Mouse (Mus musculus) induced T-regulatory cell, adult 2 months (primary cell): ENCODE data around the gene Gm21149.
A peak's percentile ranks its signal among the peaks of the same experiment; 100 is the strongest.
"Not testable (repeated sequence)": the region's sequence is repeated elsewhere in the genome, so short reads cannot be mapped to it uniquely, and the experiment has no call there.

Experiments
- DNase-seq: peaks from one replicate; pipeline ENCODE4 v3.0.0-alpha.2; 2012; ENCODE audit warnings: low read depth

Gm21149 gene

DNA sequence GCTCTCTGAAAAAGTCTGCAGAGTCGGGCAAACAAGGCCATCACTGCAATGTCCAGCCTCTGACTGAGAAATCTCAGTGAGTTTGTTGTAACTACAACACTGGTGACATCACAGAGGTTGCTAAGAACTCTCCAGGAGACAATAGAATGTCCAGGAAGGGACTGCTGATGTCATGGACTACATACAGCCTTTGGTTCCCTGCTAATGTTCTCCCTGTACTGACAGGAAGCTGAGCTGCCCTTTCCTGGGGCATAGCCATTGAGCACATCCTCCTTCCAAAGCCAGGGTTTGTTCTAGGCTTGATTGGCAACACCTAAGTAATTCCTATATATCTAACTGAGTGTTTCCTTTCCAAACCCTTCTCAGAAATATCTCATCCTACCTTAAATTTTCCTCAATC is at the start of gene Gm21149:
TSS of gene Gm21149 (minus strand) at position 101 of the 400 bp plus-strand sequence.
- not testable (repeated sequence) for DNase-seq

DNA sequence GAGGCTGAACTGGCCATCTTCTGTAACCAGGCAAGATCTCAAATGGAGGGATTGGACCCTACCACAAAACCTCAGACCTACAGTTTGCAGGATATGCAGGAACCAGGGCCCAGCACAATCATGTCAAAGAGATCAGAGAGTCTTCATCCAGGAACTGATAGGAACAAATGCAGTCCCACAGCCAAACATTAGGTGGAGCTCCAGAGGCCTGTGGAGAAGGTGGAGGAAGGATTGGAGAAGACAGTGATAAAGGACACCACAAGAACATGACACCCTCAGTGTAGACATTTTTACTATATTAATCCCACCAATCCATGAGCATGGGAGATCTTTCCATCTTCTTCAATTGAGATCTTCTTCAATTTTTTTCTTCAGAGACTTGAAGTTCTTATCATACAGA is 46.1 kb upstream of the Gm21149 start:
- DNase-seq: not testable (repeated sequence)

- DNase-seq: not testable (repeated sequence)
Observed at GRCm38 (mm10) chr5:15522028-15522427, 45.7 kb upstream of the Gm21149 start.

DNA sequence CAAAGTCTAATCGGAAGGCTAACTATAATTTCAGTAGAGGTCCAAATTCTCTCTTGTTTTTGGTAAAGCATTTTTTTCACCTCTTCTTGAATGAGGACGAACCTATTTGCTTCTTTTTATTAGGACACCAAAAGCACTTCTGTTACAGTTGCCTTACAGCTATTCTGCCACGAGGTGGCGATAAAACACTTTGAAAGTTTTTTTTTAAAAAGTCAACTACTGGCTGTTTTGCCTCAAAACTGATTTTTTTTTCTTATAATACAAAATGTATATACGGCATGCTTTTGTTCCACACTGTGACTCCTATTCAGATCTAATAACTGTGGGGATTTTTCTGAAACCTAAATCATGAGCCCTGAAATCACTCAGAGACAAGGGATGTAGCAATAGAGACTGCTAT is 44.1 kb upstream of the Gm21149 start:
- DNase-seq: not testable (repeated sequence)

DNA sequence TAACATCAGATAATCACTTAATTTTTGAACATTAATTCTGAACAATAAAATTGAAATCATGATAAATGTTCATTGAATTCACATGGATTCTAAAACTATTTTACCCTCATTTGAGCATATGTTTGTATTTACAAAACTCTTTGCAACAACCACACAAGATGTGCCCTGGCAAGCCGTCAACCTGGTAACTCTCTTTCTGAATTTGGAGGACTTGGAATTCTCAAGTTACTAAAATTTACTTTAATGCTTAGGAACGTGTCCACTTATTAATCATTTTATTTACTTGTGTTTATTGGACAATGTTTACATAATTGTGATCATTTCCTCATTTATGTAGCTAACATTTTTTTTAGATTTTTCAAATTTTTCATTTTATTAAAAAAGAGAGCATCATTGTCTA is 40.8 kb upstream of the Gm21149 start:
- not testable (repeated sequence) for DNase-seq

GRCm38 (mm10) chr5:15512236-15512635 is 35.9 kb upstream of the Gm21149 start:
- not testable (repeated sequence) for DNase-seq

DNA sequence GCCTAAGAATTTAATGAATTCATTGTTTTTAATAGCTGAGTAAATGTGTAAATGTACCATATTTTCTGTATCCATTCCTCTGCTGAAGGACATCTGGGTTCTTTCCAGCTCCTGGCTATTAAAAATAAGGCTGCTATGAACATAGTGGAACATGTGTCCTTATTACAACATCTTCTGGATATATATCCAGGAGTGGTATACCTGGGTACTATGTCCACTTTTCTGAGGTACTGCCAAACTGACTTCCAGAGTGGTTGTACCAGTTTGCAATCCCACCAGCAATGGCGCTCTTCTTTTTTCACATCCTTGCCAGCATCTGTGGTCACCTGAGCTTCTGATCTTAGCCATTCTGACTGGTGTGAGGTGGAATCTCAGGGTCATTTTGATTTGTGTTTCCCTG is 33.6 kb upstream of the Gm21149 start:
- not testable (repeated sequence) for DNase-seq

GRCm38 (mm10) chr5:15508460-15509451 is 32.4 kb upstream of the Gm21149 start:
- DNase-seq: not testable (repeated sequence)

GRCm38 (mm10) chr5:15507757-15508459 is 31.6 kb upstream of the Gm21149 start:
- not testable (repeated sequence) for DNase-seq

- no peak for DNase-seq
Observed at GRCm38 (mm10) chr5:15507309-15507619, 30.9 kb upstream of the Gm21149 start.

- DNase-seq: peak; percentile 52
Observed at GRCm38 (mm10) chr5:15506575-15507308, 30.4 kb upstream of the Gm21149 start.

DNA sequence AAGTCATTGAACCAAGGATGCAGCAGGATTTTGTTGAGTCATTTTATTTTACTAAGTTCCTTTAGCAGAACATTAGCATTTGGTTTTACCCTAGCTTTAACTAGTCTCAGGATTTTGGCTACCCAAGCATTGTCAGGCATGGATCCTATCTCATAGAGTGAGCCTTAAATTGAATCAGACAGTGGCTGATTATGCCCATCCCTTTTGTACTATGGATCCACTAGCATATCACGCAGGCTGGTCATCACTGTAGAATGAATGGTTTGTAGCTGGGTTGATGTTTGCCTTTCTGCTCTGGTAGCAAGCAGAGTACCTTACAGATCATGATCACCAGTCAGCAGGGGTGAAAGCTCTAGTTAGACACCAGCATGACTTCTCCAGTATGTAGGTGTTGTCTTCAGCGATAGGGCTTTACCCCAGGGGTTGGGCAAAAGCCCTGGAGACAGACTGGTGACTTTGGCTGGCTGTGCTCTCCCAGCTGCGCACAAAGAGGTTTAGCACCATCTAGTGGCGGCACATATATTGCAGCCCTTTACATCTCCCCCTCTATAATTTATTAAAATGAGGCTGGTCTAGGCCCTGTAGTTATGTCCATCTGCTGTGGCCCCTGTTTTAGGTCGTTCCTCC is 22.6 kb upstream of the Gm21149 start:
- not testable (repeated sequence) for DNase-seq

DNA sequence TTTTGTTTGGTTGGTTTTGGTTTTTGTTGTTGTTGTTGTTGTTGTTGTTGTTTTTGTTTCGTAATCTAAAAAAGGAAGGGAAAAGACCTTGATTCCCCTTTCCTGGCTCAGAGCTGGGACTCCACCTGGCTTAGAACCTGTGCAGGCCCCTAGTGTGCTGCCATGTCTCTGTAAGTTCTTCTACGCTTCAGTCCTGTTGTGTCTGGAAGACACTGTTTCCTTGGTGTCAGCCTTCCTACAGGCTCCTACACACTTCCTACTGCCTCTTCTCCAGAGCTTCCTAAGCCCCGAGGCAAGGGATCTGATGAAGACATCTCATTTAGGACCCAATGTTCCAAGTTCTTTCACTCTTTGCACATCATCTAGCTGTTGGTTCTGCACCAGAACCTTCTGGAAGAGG is 22.0 kb upstream of the Gm21149 start:
- DNase-seq: not testable (repeated sequence)

DNA sequence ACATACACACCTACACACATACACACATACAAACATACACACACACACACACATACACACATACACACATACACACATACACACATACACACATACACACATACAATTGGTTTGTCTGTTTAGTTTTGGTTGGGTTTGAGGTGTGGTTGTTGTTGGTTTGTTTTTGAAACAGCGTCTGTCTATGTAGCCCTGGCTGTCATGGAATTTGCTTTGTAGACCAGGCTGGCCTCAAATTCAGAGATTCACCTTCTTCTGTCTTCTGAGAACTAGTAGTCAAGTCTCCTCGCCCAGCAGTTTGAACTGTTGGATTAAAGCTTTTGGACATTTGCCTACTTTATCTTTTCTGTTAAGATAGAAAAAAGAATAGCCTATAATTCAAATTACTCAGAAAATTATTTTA is 14.6 kb upstream of the Gm21149 start:
- DNase-seq: not testable (repeated sequence)

DNA sequence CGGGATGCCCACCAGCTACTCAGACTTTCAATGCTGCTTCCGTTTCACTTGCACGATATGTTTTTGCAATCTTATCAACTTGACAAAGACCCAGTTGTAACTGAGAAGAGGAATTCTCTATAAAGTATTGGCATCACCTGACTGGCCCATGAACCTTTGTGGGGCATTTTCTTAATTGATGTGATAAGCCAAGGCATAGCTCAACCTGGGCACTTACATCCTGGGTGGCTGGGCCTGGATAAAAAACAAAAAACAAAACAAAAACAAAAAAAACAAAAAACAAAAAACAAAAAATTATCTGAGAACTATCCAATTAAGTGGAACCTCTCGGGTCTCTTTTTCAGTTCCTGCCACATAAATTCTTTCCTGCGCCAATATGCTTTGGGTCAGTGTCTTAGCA is 12.4 kb upstream of the Gm21149 start:
- no peak for DNase-seq

DNA sequence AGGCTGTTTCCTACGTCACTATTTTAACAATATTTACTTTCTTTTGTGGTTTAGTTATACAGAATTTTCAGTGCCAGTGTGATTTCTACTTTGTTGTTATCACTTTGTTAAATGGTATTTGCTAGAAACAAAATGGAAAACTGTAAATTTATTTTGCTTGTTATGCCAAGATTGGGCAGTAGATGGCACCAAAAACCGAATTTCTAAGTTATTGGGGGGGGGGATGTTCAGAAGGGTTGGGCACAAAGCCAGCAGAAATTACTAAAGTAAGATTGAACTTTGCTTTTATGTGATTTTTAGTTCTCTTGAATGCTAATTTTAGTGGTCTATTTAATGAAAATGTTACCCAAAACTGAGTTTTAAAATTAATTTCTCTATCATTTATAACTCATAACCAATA is 8.3 kb upstream of the Gm21149 start:
- not testable (repeated sequence) for DNase-seq

- not testable (repeated sequence) for DNase-seq
Observed at GRCm38 (mm10) chr5:15483576-15483975, 7.3 kb upstream of the Gm21149 start.

DNA sequence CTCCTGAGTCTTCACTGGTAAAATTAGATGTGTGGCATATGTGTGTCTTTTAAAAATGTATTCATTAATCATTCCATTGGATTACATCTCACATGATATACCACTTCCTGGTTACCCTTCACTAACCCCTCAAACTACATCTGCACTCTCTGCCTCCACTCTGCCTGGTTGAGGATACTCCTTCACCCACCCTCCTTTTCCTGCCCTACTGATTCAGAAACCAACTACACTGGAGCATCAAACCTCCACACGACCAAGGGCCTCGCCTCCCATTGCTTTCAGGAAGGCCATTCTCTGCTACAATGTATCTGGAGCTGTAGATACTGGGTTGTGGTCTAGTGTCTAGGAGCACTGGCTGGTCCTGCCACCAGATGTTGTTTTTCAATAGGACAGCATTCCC is 6.5 kb upstream of the Gm21149 start:
- not testable (repeated sequence) for DNase-seq

- not testable (repeated sequence) for DNase-seq
Observed at GRCm38 (mm10) chr5:15470141-15470540, 6.2 kb downstream of the Gm21149 start.

DNA sequence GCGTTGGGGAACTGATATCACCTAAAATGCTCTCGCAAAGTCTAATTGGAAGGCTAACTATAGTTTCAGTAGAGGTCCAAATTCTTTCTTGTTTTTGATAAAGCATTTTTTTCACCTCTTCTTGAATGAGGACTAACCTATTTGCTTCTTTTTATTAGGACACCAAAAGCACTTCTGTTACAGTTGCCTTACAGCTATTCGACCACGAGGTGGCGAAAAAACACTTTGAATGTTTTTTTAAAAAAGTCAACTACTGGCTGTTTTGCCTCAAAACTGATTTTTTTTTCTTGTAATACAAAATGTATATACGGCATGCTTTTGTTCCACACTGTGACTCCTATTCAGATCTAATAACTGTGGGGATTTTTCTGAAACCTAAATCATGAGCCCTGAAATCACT is 8.6 kb downstream of the Gm21149 start:
- DNase-seq: not testable (repeated sequence)

DNA sequence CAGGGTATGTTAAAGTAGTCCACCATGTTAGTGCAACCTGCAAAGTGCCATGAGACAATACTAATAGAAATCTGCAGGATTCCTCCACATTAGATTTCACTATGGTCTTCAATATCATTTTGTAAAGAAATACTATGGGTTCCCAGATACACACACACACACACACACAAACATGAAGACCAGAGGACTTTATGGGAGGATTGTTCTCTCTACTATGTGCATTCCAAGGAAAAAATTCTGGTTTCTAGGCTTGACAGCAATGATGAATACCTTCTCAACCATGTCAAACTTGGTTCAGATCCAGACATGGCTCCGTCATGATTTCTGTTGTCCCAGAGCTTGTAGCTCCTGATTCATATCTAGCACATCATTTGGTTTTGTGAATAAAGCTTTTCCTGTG is 10.1 kb downstream of the Gm21149 start:
- not testable (repeated sequence) for DNase-seq

GRCm38 (mm10) chr5:15463561-15463960 is 12.8 kb downstream of the Gm21149 start:
- not testable (repeated sequence) for DNase-seq
